Mouse (Mus musculus) forebrain, embryonic 13.5 days (tissue): ENCODE measurements at regions not wholly inside any gene's neighbourhood (a gene's known extent, or its start where the extent isn't known, plus 50 kb on each side); places are given as distances from the start of the nearest gene placed in this dataset.

ENCODE experiments used
- ATAC-seq: fragments of 200-750 bp; cut with Nextera tagmentation; 2 replicates; pipeline ENCODE4 v1.8.0; 2017
- H3K27ac ChIP-seq: fragments of 300-500 bp; sonication (generic); 2 replicates; pipeline ENCODE4 v1.5.1; 2015; ENCODE audit warnings: inconsistent platforms, mild to moderate bottlenecking, moderate library complexity
- H3K27me3 ChIP-seq: fragments of 300-500 bp; sonication (generic); 2 replicates; pipeline ENCODE4 v1.6.1; 2015; ENCODE audit warnings: mild to moderate bottlenecking, inconsistent platforms
- H3K36me3 ChIP-seq: fragments of 300-500 bp; sonication (generic); 2 replicates; pipeline ENCODE4 v1.6.1; 2015; ENCODE audit warnings: mild to moderate bottlenecking, inconsistent platforms; ENCODE audit not compliant: poor library complexity, severe bottlenecking
- H3K4me1 ChIP-seq: fragments of 300-500 bp; sonication (generic); 2 replicates; pipeline ENCODE4 v1.6.1; 2015; ENCODE audit warnings: inconsistent platforms
- H3K4me2 ChIP-seq: fragments of 300-500 bp; sonication (generic); 2 replicates; pipeline ENCODE4 v1.6.1; 2015; ENCODE audit warnings: inconsistent platforms, mild to moderate bottlenecking, moderate library complexity
- H3K4me3 ChIP-seq: fragments of 300-500 bp; sonication (generic); 2 replicates; pipeline ENCODE4 v1.5.1; 2015; ENCODE audit warnings: mild to moderate bottlenecking, inconsistent platforms
- H3K9ac ChIP-seq: fragments of 300-500 bp; sonication (generic); 2 replicates; pipeline ENCODE4 v1.6.1; 2015; ENCODE audit warnings: mild to moderate bottlenecking, inconsistent platforms
- H3K9me3 ChIP-seq: fragments of 300-500 bp; sonication (generic); replicated peaks from 2 replicates; pipeline ENCODE4 v1.6.1; 2016; ENCODE audit warnings: inconsistent platforms
- WGBS: fragments of 180-500 bp; shearing (Covaris S2); methylation state at CpG from one replicate; pipeline ENCODE4 v1.1.7; 2015; 5-methylcytosine and 5-hydroxymethylcytosine counted together

- ATAC-seq, result no peak
- no peak overlapping the region for H3K4me2 ChIP-seq
- no peaks in the 10 kb centered on the region for H3K27me3 ChIP-seq
- no peak overlapping the region for H3K27ac ChIP-seq
- no peak overlapping the region for H3K4me3 ChIP-seq
- 0 out of 2 replicates have a peak, but pooled peaks cover 7% of the 10 kb centered on the region for H3K4me1 ChIP-seq
- H3K9ac ChIP-seq, result no peak overlapping the region
- no peaks in the 10 kb centered on the region for H3K9me3 ChIP-seq
- no peaks in the 10 kb centered on the region for H3K36me3 ChIP-seq
- 64% methylated on average over 6 of the region's 6 CpGs for WGBS
Measured at GRCm38 (mm10) chr13:101915948-101916594, 148.1 kb upstream of the Pik3r1 start.

- H3K9ac ChIP-seq, result no peak overlapping the region
- no peak overlapping the region for H3K27ac ChIP-seq
- 0 out of 2 replicates have a peak, but pooled peaks cover 7% of the 10 kb centered on the region for H3K4me1 ChIP-seq
- 95% methylated on average over 5 of the region's 5 CpGs for WGBS
- H3K4me2 ChIP-seq, result no peak overlapping the region
- no peak for ATAC-seq
- no peaks in the 10 kb centered on the region for H3K36me3 ChIP-seq
- no peaks in the 10 kb centered on the region for H3K9me3 ChIP-seq
- no peak overlapping the region for H3K4me3 ChIP-seq
- H3K27me3 ChIP-seq, result no peaks in the 10 kb centered on the region
Measured at GRCm38 (mm10) chr13:101916876-101917275, 148.9 kb upstream of the Pik3r1 start.

- Histone ChIP-seq H3K27ac (no peak overlapping the region), H3K4me1 (0 out of 2 replicates have a peak, but pooled peaks cover 7% of the 10 kb centered on the region), H3K9ac (no peak overlapping the region), H3K36me3 (no peaks in the 10 kb centered on the region), H3K4me3 (no peak overlapping the region), H3K27me3 (no peaks in the 10 kb centered on the region), H3K9me3 (no peaks in the 10 kb centered on the region), H3K4me2 (no peak overlapping the region)
- WGBS, result 68% methylated on average over 3 of the region's 3 CpGs
- no peak for ATAC-seq
Measured at GRCm38 (mm10) chr13:101918185-101918584, 150.2 kb upstream of the Pik3r1 start.

- 0 out of 2 replicates have a peak, but pooled peaks cover 7% of the 10 kb centered on the region for H3K4me1 ChIP-seq
- no peak overlapping the region for H3K27ac ChIP-seq
- H3K4me3 ChIP-seq, result no peak overlapping the region
- WGBS, result 89% methylated on average over 5 of the region's 5 CpGs
- H3K4me2 ChIP-seq, result no peak overlapping the region
- no peak for ATAC-seq
- H3K9ac ChIP-seq, result no peak overlapping the region
- no peaks in the 10 kb centered on the region for H3K27me3 ChIP-seq
- no peaks in the 10 kb centered on the region for H3K9me3 ChIP-seq
- no peaks in the 10 kb centered on the region for H3K36me3 ChIP-seq
Measured at GRCm38 (mm10) chr13:101919266-101919665, 151.2 kb upstream of the Pik3r1 start.

GRCm38 (mm10) chr13:101920384-101920783 lies 152.4 kb upstream of the Pik3r1 start:
- no peaks in the 10 kb centered on the region for H3K36me3 ChIP-seq
- 85% methylated on average over 3 of the region's 3 CpGs for WGBS
- no peak overlapping the region for H3K4me2 ChIP-seq
- H3K27ac ChIP-seq, result no peak overlapping the region
- H3K9ac ChIP-seq, result no peak overlapping the region
- no peaks in the 10 kb centered on the region for H3K27me3 ChIP-seq
- no peaks in the 10 kb centered on the region for H3K9me3 ChIP-seq
- no peak for ATAC-seq
- H3K4me1 ChIP-seq, result no peaks in the 10 kb centered on the region
- H3K4me3 ChIP-seq, result no peak overlapping the region

- H3K4me1 ChIP-seq, result no peaks in the 10 kb centered on the region
- no peak overlapping the region for H3K27ac ChIP-seq
- H3K4me3 ChIP-seq, result no peak overlapping the region
- H3K9ac ChIP-seq, result no peak overlapping the region
- 97% methylated on average over 2 of the region's 2 CpGs for WGBS
- ATAC-seq, result no peak
- H3K36me3 ChIP-seq, result no peaks in the 10 kb centered on the region
- no peaks in the 10 kb centered on the region for H3K9me3 ChIP-seq
- H3K4me2 ChIP-seq, result no peak overlapping the region
- no peaks in the 10 kb centered on the region for H3K27me3 ChIP-seq
Measured at GRCm38 (mm10) chr13:101924637-101925036, 156.6 kb upstream of the Pik3r1 start.

GRCm38 (mm10) chr13:101931264-101931663 lies 163.2 kb upstream of the Pik3r1 start:
- Histone ChIP-seq H3K9me3 (no peaks in the 10 kb centered on the region), H3K27ac (no peak overlapping the region), H3K4me2 (no peak overlapping the region), H3K36me3 (no peaks in the 10 kb centered on the region), H3K4me1 (no peaks in the 10 kb centered on the region), H3K9ac (no peak overlapping the region), H3K27me3 (no peaks in the 10 kb centered on the region), H3K4me3 (no peak overlapping the region)
- WGBS, result 97% methylated on average over 4 of the region's 4 CpGs
- no peak for ATAC-seq

GRCm38 (mm10) chr13:101931882-101932281 lies 163.9 kb upstream of the Pik3r1 start:
- H3K4me1 ChIP-seq, result no peaks in the 10 kb centered on the region
- H3K36me3 ChIP-seq, result no peaks in the 10 kb centered on the region
- H3K4me2 ChIP-seq, result no peak overlapping the region
- no peaks in the 10 kb centered on the region for H3K27me3 ChIP-seq
- H3K4me3 ChIP-seq, result no peak overlapping the region
- H3K9ac ChIP-seq, result no peak overlapping the region
- H3K9me3 ChIP-seq, result no peaks in the 10 kb centered on the region
- 93% methylated on average over 1 of the region's 1 CpGs for WGBS
- ATAC-seq, result no peak
- no peak overlapping the region for H3K27ac ChIP-seq

GRCm38 (mm10) chr13:101935843-101936242 lies 167.8 kb upstream of the Pik3r1 start:
- Histone ChIP-seq H3K9me3 (no peaks in the 10 kb centered on the region), H3K36me3 (no peaks in the 10 kb centered on the region), H3K27me3 (no peaks in the 10 kb centered on the region), H3K27ac (no peak overlapping the region), H3K4me2 (no peak overlapping the region), H3K4me3 (no peak overlapping the region), H3K4me1 (no peaks in the 10 kb centered on the region), H3K9ac (no peak overlapping the region)
- WGBS, result 55% methylated on average over 4 of the region's 4 CpGs
- no peak for ATAC-seq

- 45% methylated on average over 3 of the region's 3 CpGs for WGBS
- Histone ChIP-seq H3K27me3 (no peaks in the 10 kb centered on the region), H3K9me3 (no peaks in the 10 kb centered on the region), H3K4me1 (peaks cover 7% of the 10 kb centered on the region), H3K4me3 (no peak overlapping the region), H3K36me3 (no peaks in the 10 kb centered on the region), H3K9ac (no peak overlapping the region), H3K4me2 (no peak overlapping the region), H3K27ac (no peak overlapping the region)
- ATAC-seq, result no peak
Measured at GRCm38 (mm10) chr13:101954521-101954920, 186.5 kb upstream of the Pik3r1 start.

GRCm38 (mm10) chr13:101955806-101956418 lies 187.9 kb upstream of the Pik3r1 start:
- Histone ChIP-seq H3K4me3 (no peak overlapping the region), H3K9me3 (no peaks in the 10 kb centered on the region), H3K27me3 (no peaks in the 10 kb centered on the region), H3K27ac (no peak overlapping the region), H3K36me3 (no peaks in the 10 kb centered on the region), H3K9ac (no peak overlapping the region), H3K4me2 (no peak overlapping the region), H3K4me1 (peaks cover 7% of the 10 kb centered on the region)
- WGBS, result 57% methylated on average over 7 of the region's 7 CpGs
- ATAC-seq, result peak; percentile 50; the same call in 1 of the 2 replicates

- H3K36me3 ChIP-seq, result no peaks in the 10 kb centered on the region
- no peak for ATAC-seq
- H3K9me3 ChIP-seq, result no peaks in the 10 kb centered on the region
- no peak overlapping the region for H3K9ac ChIP-seq
- no peak overlapping the region for H3K27ac ChIP-seq
- H3K27me3 ChIP-seq, result no peaks in the 10 kb centered on the region
- H3K4me1 ChIP-seq, result peaks cover 7% of the 10 kb centered on the region
- 88% methylated on average over 4 of the region's 4 CpGs for WGBS
- no peak overlapping the region for H3K4me3 ChIP-seq
- H3K4me2 ChIP-seq, result no peak overlapping the region
Measured at GRCm38 (mm10) chr13:101957782-101958181, 189.8 kb upstream of the Pik3r1 start.

GRCm38 (mm10) chr13:101965537-101965936 lies 197.5 kb upstream of the Pik3r1 start:
- Histone ChIP-seq H3K4me2 (no peak overlapping the region), H3K36me3 (no peaks in the 10 kb centered on the region), H3K9ac (no peak overlapping the region), H3K27ac (no peak overlapping the region), H3K4me1 (no peaks in the 10 kb centered on the region), H3K4me3 (no peak overlapping the region), H3K9me3 (no peaks in the 10 kb centered on the region), H3K27me3 (no peaks in the 10 kb centered on the region)
- ATAC-seq, result no peak
- WGBS, result 85% methylated on average over 7 of the region's 7 CpGs
